Mouse (Mus musculus) T-helper 17 cell (primary cell): ENCODE measurements at regions not wholly inside any gene's neighbourhood (a gene's known extent, or its start where the extent isn't known, plus 50 kb on each side); places are given as distances from the start of the nearest gene placed in this dataset.

Experiments
- in situ Hi-C, 2 experiments: fragments of 300-600 bp; cut with MboI, MseI; formaldehyde crosslinking; loops; 1 replicate in 1 of 2; 2 replicates in 1 of 2; pipeline ENCODE4 v1.15.1; 2025; ENCODE audit warnings: high pct_unique_total_duplicates in 2 of 2

DNA sequence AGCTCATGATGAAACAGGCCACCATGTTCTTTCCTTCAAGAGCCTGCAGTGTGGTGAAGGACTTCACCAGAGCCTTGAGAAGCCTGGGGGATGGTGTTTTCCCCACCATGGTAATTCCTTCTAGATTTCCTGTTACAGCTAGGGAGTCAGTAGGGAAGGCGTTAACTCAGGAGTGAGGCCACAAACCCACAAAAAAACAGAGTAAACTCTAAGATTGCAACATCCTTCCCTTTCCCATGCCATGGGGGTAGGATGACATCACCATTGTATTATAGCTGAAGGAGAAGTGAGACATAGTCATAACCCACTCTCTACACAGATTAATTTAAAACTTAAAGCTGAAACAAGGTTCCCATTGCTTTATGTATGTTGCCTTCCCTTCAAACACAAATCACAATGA is 218.7 kb upstream of the F930015N05Rik start:
- in situ Hi-C loops = no loop called here

DNA sequence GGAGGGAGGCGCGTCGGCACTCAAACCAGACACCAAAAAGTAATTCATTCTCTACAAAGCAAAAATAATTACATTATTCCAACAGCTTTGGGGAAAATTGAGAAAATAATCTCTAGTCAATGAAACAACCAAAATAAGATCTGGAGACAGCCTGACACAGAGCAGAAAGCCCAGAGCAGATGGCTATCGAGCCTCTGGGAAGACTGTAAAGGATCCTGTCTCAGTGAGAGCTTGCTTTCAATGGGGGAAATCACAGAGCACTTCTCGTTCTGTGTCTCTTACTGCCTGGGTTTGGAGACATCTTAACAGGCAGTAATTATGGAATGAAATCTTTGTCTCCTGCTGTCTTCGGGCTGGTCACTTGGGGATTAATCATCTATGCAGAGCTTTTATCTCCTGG is 226.7 kb upstream of the F930015N05Rik start:
- in situ Hi-C loops = no loop called here

DNA sequence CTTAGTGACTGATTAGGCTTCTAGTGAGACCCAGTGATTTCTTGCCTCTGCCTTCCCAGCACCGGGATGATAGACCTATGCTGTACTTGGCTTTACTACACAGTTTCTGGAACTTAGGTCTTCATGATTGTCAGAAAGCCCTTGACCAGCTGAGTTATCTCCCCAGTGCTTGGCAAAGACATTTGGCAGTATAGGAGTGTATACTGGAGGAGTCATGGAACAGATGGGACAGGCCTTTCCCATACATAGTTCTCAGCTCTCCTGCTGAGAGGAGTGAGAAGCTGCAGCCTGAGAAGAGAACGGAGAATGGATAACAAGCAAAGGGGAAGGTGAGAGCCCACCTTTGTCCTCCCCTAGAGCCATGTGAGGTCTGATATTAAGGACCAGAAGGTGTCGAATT is 230.6 kb upstream of the F930015N05Rik start:
- in situ Hi-C loops = no loop called here

DNA sequence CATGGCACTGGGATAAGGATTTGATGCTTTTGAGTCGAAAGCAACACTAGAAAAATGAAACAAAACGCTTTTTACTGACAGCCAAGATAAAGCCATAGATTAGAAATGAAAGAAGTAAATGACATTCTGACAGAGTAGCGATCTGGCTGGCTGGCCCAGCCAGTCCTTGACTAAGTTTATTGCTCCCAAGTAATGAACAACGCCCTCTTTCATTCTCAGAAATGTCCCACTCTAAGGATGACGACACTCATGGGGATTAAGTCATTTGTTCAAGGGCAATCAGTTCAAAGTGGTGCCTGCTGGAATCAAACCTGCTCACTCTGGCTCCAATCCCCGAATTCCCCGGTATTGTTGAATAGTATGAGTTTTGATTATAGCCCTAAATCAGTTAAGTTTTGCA is 231.1 kb upstream of the F930015N05Rik start:
- in situ Hi-C loops = no loop called here

DNA sequence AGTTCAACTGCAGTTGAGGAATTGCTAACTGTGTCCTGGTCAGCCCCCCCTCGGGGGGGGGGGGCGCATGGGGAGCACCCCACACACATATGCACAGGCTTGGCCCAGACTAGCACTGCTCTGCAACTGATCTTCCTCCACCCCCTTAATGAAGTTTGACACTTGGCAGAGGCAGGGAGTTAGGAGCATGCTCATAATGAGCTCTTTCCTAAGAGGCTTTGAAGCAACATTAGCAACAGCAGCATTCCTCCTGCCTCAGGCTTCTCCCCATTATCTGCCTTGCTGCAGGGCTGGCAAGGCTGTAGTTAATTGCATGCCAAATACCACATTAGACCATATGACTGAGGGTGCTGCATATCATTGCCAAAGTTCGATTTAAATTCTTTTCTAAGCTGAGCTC is 235.4 kb upstream of the F930015N05Rik start:
- in situ Hi-C loops = no loop called here

DNA sequence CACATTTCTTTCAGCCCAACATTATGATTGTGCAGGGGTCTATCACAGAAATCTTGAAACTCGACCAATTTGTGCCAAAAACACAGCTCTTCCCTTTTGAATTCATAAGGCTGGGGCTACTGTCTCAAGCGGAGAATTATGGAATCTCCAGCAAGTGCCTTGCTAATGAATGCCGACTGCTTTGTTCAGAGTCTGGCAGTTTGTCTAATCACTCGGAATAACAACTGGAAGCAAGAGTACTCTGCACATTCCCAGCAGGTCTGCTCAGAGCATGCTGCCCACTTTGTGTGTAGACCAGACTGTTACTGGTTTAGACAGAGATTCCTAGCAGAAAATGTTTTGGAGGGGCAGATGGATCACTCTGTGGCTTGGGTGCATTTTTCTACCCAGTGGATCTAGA is 237.1 kb upstream of the F930015N05Rik start:
- in situ Hi-C loops = no loop called here

DNA sequence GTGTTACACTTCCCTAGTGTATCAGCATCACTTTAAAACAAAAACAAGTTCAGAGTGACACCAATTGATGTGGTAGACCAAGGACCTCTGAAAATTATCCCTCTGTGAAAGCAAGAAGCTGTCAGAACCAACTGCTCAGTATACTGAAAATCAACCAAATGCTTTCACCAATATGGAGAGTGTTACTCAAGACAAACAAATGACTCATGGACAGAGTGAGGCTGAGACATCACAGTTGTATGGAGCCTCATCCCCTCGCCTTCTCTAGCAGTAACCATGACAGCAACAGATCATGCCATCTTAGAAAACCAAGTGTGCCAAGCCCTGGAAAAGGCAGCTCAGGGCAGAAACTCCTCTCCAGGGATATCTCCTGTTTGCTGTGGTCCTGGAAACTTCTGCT is 267.3 kb upstream of the F930015N05Rik start:
- in situ Hi-C loops = loop anchor here in 1 of 2 experiments (10.0 to 25.0 kb wide), 2 partner anchors 681 to 766 kb away; no protein-coding TSS in a partner anchor

DNA sequence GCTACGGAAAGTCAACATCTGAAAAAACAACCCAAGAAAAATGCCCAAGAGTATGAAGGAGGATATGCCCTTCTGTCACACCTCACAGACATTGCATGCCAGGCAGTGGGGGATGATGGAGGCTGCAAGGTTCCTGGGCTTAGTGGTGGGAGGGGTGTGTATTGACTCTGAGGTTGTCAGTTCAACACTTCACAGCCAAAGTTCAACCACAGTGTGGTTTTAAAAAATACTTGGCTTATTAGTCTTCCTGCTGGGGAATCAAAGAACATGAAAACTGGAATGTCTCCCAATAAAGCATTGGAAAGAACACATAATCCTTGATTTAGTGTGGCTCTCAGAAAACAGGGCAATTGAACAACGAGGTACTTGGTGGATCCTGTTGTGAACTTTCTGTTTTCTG is 267.0 kb upstream of the Elac2 start:
- in situ Hi-C loops = loop anchor here in 1 of 2 experiments (25.0 kb wide), 1 partner anchor 774 kb away; no protein-coding TSS in a partner anchor

DNA sequence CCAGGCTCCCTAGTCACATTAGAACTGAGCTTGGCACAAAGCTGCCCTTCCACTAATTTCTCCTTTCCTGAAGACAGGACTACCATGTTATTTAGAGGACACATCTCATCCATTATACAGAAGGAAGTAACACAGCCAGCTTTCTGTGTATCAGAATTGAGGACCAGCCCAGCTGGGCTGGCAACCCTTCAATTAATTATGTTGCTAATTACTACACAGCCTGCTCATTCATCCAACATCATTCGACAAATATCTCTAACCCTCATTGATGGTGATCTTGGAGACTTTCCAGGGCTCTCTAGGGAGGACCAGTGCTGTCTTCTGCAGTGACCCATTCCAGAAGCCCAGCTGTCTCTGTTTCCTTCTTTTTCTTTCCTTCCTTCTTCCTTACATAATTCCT is 263.7 kb upstream of the Elac2 start:
- in situ Hi-C loops = loop anchor here in 1 of 2 experiments (25.0 kb wide), 1 partner anchor 778 kb away; no protein-coding TSS in a partner anchor

DNA sequence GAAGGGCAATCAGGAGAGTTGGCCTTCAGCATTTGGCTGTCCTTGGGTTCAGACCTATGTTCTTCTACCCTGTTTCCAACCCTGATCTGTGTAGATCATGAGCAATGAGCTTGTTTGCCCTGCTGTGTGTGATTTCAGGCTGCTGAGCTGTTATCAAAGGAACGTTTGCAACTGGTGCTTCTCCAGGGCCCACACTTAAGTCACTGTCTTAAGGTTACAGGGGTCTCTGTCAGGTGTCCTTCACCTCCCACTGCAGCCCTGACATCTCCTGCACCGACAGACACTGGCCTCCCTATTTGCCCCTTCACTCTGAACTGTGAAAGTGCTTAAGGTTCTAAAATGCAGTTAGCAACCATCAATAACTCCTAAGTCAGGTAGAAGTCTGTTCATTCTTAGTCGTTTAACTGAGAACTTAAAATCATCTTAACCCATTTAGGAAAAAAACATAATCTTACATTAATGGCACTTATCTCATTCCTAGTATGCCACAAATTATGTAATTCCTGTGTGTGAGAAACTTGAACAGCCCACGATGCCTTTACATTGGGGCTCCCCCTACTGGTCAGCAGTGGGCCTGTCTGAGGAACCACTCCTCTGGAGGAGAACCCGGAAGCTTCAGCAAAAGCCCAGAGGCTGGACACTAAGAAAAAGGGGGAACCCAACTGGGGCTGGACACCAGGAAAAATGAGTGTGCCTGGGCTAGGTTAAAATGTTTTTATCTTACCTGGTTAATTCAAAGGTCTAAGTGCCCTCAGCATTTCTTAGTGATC is 260.3 kb upstream of the Elac2 start:
- in situ Hi-C loops = loop anchor here in 1 of 2 experiments (25.0 kb wide), 1 partner anchor 781 kb away; no protein-coding TSS in a partner anchor

DNA sequence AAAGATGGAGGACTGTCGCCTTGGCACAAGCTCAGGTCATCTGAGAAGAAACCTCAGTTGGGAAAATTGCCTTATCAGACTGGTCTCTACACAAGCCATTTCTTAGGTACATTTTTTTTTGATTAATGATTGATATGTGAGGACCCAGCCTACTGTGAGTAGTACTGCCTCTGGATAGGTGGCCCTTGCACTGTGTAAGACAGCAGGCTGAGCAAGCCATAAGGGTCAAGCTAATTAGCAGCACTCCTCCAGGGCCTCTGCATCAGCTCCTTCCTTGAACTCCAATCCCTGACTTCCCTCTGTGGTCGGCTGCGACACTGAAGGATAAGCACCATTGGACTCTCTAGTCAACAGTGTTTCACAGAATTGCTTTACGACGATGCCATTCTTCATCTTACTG is 252.6 kb upstream of the Elac2 start:
- in situ Hi-C loops = loop anchor here in 1 of 2 experiments (10.0 kb wide), 1 partner anchor 1331 kb away; no protein-coding TSS in a partner anchor

DNA sequence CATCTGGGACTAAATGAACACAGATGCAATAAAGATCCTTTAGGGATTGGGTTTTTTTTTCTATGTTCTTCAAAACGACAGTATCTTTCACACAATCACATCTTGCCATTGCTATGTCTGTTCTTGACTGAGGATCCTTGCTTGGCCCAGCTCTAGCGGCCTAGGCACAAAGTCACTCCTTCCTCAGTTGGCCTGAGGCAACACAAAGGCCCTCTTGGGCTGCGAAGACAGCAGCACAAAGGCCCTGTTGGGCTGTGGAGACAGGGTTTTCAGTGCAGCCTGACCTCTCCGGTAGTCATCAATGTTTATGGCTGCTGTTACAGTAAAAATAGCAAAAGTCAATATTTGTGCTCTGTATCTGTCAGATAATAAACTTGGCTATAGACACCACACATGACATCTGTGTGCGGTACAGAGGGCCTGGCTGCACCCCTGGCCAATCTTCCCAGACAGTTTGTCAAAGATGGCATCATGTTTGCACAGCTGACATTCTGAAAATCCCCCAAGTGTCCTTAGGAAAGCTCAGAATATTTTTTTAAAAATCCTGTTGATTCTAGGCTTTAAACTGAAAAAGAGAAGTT is 250.9 kb upstream of the Elac2 start:
- in situ Hi-C loops = loop anchor here in 1 of 2 experiments (10.0 kb wide), 1 partner anchor 1333 kb away; no protein-coding TSS in a partner anchor

DNA sequence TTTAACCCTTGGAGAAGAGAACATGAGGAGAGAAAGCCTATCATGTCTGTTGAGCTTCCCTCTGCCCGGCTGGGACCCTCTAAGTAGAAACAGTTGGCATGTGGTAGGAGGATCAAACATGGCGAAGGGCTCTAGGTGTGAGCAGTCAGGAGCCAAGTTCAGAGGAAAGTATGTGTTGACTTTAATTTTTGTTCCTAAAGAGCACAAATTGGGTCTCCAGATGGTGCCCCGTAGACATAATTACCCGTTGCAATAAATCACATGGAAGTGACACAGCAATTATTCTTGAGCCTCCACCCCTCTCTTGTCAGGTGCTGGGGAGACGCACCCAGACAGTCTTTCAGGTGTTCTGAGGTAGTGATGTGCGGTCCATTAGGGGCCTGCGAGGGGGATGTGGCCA is 239.9 kb upstream of the Elac2 start:
- in situ Hi-C loops = no loop called here

DNA sequence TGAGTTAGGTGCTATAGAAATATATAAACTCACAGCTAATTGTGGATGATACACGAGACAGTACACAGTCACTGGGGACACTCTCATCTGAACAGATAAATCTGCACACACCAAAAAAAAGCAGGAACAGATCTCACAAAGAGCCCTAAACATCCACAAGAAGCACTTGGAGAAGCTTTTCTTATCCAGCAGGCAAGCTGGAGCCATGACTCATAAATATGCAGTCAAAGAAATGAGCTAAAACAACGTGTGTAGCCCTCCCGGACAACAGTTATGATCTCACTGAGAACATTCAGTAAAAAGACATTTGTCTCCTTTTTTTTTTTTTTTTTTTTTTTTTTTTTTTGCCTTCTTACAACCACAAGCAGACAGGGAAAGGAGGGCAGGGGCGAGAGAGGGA is 235.1 kb upstream of the Elac2 start:
- in situ Hi-C loops = no loop called here

DNA sequence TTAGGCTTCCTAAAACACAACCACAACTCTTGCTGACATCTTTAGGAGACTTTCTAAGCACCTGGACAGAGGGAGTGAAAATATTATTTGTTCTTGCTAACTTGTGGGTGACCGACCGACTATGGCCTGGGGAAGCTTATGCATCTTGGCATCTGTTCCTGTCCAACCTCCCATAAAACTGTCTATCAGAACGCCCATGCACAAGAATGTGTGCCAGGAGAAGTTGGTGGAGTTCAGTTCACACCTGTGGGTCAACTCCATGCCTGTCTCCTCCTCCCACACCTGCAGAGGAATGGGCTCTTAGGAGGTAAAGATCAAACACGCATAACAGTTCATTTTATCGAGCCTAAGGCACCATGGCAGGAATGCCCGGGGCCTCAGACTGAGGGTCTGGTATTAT is 232.7 kb upstream of the Elac2 start:
- in situ Hi-C loops = no loop called here

DNA sequence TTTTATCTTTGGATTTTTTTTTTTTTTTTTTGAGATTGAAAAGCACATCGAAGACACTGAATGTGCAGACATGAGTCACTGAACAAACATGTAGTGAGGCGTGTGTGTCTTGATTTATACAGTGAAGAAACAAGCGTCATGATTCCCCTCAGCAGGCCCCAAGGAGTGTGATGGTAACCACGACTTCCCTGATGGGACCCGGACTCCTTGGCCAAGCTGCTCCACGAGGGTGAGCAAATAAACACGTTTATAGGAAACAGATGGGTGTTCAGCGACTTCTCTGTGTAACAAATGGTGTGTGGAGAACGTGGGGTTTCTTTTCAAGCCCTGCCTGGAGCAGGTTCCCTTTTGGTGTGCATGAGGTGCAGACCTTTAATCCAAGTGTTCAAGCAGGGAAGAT is 228.9 kb upstream of the Elac2 start:
- in situ Hi-C loops = loop anchor here in 1 of 2 experiments (5.0 kb wide), 1 partner anchor 137 kb away; no protein-coding TSS in a partner anchor

DNA sequence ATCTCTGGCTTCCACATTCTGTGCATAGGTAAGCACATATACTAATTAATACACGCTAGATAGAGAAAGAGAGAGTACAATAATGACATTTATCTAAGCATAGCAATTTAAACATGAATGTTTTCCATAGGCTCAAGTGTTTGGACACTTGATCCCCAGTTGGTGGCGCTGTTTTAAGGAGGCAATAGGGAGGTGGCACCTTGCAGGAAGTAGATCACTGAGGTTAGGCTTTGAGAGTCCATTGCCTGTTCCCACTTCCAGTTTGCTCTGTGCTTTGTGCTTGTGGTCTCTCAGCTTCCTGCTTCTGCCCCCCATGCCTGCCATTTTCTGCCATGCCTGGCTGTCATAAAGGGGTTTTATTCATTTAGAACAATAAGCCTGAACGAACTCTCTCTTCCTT is 226.5 kb upstream of the Elac2 start:
- in situ Hi-C loops = loop anchor here in 1 of 2 experiments (5.0 kb wide), 1 partner anchor 135 kb away; no protein-coding TSS in a partner anchor

DNA sequence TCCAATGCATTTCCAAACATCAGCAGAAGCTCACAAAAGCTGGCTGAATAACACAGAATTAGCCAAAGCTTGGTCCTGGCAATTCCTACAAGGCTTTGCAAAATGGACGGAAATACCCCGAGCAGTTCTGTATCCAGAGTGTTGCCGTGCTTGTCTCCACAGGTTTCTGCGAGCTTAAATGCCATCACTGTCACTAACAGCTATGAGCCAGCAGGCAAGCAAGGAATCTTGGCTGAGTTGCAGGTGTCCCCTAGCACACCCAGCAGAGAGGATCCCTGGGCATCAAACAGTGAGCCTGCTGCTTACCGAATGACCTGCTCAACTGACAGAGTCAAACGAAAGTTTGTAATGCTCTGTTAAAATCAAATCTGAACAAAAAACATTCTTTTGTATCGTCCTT is 226.0 kb upstream of the Elac2 start:
- in situ Hi-C loops = loop anchor here in 1 of 2 experiments (5.0 kb wide), 1 partner anchor 134 kb away; no protein-coding TSS in a partner anchor

DNA sequence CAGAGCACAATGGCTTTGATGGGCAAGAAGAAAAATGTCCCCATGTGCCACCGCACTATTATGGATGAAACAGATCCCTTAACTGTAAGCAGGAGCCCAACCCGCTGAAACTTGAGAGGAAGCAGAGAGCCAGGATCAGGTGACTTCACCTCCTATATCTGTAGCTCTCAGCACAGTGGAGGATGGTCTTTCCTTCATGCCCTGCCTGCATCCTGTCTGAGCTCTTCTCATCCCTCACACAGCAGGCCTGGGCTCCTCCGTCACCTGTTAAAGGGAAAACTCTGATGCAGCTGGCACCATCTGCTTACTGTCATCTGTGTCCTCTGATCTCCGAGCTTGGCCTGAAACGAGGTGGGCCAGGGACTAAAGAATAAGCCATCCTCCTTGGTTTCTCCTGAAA is 224.8 kb upstream of the Elac2 start:
- in situ Hi-C loops = loop anchor here in 1 of 2 experiments (5.0 kb wide), 1 partner anchor 133 kb away; no protein-coding TSS in a partner anchor

DNA sequence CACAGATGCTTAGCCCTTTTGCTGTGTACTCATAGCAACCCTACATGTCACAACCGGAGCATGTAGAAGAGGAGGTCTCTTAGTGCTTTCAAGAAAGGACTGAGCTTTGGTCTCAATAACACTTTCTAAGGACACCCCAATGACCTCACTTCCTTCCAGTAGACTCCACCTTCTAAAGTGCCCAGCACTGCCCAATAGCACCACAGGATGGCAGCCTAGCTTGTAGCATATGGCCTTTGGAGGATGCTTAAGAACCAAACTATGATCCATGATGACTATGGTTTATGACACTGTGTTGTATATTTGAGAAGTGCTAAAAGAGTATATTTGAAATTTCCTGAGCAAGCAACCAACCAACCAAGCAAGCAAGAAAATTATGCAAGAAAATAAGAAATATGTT is 223.3 kb upstream of the Elac2 start:
- in situ Hi-C loops = no loop called here

DNA sequence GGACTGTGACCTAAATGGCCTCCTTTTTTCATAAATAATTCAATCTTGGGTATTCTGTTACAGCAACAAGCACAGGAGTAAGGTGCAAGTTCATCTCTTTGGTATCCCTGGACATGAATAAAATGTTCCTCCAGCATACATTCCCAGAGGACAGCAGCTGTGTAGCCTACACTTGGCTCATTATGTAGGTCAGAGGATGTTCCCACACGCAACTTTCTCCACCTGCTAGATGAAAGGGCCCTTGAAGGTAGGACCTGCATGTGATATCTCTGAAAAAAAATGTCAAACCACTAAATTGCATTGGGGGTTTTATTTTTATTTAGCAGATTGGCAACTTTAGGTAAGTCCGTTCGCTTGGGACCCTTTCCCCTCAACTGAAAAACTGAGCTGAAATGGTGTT is 218.2 kb upstream of the Elac2 start:
- in situ Hi-C loops = no loop called here

DNA sequence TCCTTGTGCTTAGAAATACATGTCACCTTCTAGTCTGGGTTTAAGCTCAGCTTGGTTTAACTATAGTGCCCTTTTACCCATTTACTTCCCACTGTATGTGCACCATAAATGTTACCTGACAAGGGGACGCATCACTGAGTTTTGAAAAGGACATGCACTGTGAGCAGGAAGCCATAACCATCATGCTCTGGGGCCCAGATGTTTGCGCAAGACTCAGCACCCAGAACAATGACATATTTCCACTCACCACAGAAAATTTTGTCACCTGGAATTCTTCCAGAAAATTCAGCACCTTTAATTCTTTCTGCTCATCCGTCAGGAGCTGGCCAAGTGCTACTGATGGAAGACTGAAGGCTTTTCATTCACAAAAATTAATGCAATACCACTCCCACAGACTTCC is 216.1 kb upstream of the Elac2 start:
- in situ Hi-C loops = no loop called here

DNA sequence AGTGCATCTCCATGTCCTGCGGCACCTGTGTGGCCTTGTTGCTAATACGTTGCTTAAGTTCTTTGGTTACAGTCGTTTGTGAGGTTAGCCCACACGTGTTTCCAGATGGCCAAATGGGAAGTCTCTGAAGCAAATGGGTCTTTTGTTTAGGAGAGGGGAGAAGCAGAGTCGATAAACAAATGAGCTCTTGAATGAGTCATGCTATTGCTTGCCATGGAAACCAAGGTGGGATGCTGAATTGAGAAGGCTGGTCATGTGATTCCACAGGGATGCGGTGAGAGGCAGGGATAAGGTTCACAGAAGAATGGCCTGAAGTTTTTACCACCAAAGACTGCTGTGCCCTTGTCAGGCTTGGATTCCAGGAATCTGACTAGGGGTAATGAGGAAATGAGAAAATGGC is 214.8 kb upstream of the Elac2 start:
- in situ Hi-C loops = no loop called here
